Mouse (Mus musculus): ENCODE data around the gene Hdgfl3.
"Not testable (repeated sequence)": the region's sequence is repeated elsewhere in the genome, so short reads cannot be mapped to it uniquely, and the experiment has no call there.

Gene Hdgfl3

GRCm38 (mm10) chr7:81851706-81852105 lies 82.6 kb downstream of the Hdgfl3 start:
- DNase-seq = no peak

- no peak for DNase-seq
These were observed 84.1 kb downstream of the Hdgfl3 start for GRCm38 (mm10) chr7:81850171-81850570.

- DNase-seq = no peak
These were observed 84.6 kb downstream of the Hdgfl3 start for GRCm38 (mm10) chr7:81849633-81850032.

GRCm38 (mm10) chr7:81849214-81849613 lies 85.1 kb downstream of the Hdgfl3 start:
- no peak for DNase-seq

GRCm38 (mm10) chr7:81847777-81848176 lies 86.5 kb downstream of the Hdgfl3 start:
- peak; percentile 54 for DNase-seq

GRCm38 (mm10) chr7:81847010-81847409 lies 87.3 kb downstream of the Hdgfl3 start:
- no peak for DNase-seq

- no peak for DNase-seq
These were observed 88.3 kb downstream of the Hdgfl3 start for GRCm38 (mm10) chr7:81846008-81846407.

GRCm38 (mm10) chr7:81845313-81845712 lies 89.0 kb downstream of the Hdgfl3 start:
- DNase-seq = no peak

- no peak for DNase-seq
These were observed 89.5 kb downstream of the Hdgfl3 start for GRCm38 (mm10) chr7:81844801-81845200.

GRCm38 (mm10) chr7:81843903-81844302 lies 90.4 kb downstream of the Hdgfl3 start:
- DNase-seq = no peak

- no peak for DNase-seq
These were observed 91.3 kb downstream of the Hdgfl3 start for GRCm38 (mm10) chr7:81842998-81843397.

- DNase-seq = no peak
These were observed 92.1 kb downstream of the Hdgfl3 start for GRCm38 (mm10) chr7:81842141-81842540.

- DNase-seq = no peak
These were observed 92.8 kb downstream of the Hdgfl3 start for GRCm38 (mm10) chr7:81841439-81841838.

- no peak for DNase-seq
These were observed 93.6 kb downstream of the Hdgfl3 start for GRCm38 (mm10) chr7:81840661-81841181.

GRCm38 (mm10) chr7:81839746-81840145 lies 94.5 kb downstream of the Hdgfl3 start:
- no peak for DNase-seq

- not testable (repeated sequence) for DNase-seq
These were observed 96.5 kb downstream of the Hdgfl3 start for GRCm38 (mm10) chr7:81837771-81838170.

GRCm38 (mm10) chr7:81835430-81835829 lies 98.8 kb downstream of the Hdgfl3 start:
- no peak for DNase-seq

- no peak for DNase-seq
These were observed 99.4 kb downstream of the Hdgfl3 start for GRCm38 (mm10) chr7:81834847-81835246.

Data from cerebellum, adult 9-11 months (tissue).